Mouse (Mus musculus) heart, embryonic 10.5 days (tissue): ENCODE results near the gene Tcp11x2. TPM values are rescaled to one million over a fixed set of nuclear protein-coding genes. Genes with fewer than 3 reads are reported as not detected.

Experiments used
- polyA plus RNA-seq: library from polyadenylated mRNA; unstranded; fragments of >200 nt; fragmentation: Nextera tagmentation; extraction: Ambion mirVana; gene quantifications from 2 replicates; pipeline ENCODE4 v1.2.1, GENCODE M21; 2016

Tcp11x2 gene
- polyA plus RNA-seq, 1 experiment from 2014 or later = not detected

Other genes with a start within 250 kb of the Tcp11x2 start
- gene AV320801, start 199.2 kb downstream of the Tcp11x2 start, polyA plus RNA-seq = not detected in 2 replicates
- gene Nxf7, start 95.0 kb downstream of the Tcp11x2 start, polyA plus RNA-seq = 0.25 and 0.38 TPM in 2 replicates
- not detected in 2 replicates for gene Prame, start 66.1 kb downstream of the Tcp11x2 start, polyA plus RNA-seq
- gene Tmsb15a, start 31.5 kb upstream of the Tcp11x2 start, polyA plus RNA-seq = not detected in 2 replicates
- gene Armcx5, start 48.9 kb upstream of the Tcp11x2 start, polyA plus RNA-seq = 8.7 and 11.0 TPM in 2 replicates
- gene Gprasp1, start 48.9 kb upstream of the Tcp11x2 start, polyA plus RNA-seq = 40.7 TPM in 2 replicates
- gene Bhlhb9, start 103.8 kb upstream of the Tcp11x2 start, polyA plus RNA-seq = 61.1 and 67.1 TPM in 2 replicates
- gene Gprasp2, start 145.2 kb upstream of the Tcp11x2 start, polyA plus RNA-seq = 19.9 and 20.0 TPM in 2 replicates